Comparison of ENCODE assay signal across 28 mouse cellular contexts in genomic region chr4:140463296-140463695, GRCm38 (mm10).
A peak's percentile ranks its signal among the peaks of the same experiment; 100 is the strongest.
DNase-seq lines count a peak whose midpoint lies in the region; ATAC-seq and TF ChIP-seq lines count a peak whose summit lies in the region.
"Had no signal": no experiment of that assay in that cellular context is flagged by ENCODE, and none has a peak within 500 bp of the region (broad histone marks: within the 10 kb centered on the region; RNA-seq: fewer than 3 reads in every experiment).

No protein-coding gene starts in this region.

- no peak; the same call in 1 of the 2 replicates for ATAC-seq in hindbrain, embryonic 13.5 days (ENCODE audit: low FRiP score)
- ATAC-seq in neural tube, embryonic 13.5 days (ENCODE audit: low read depth) = no peak
- ATAC-seq in neural tube, embryonic 15.5 days (ENCODE audit: low FRiP score) = no peak
- ATAC-seq in forebrain, embryonic 14.5 days = peak; percentile 40; the same call in 1 of the 2 replicates
- peak; percentile 43; the same call in 1 of the 2 replicates for ATAC-seq in midbrain, embryonic 15.5 days (replicated peaks)
- ATAC-seq: CD4-positive, CD25-positive, alpha-beta regulatory T cell, adult 4 months; intestine, postnatal 0 days had no signal

- peaks cover 5% of the 10 kb centered on the region for H3K27me3 ChIP-seq in hindbrain, embryonic 13.5 days
- peaks cover 7% of the 10 kb centered on the region; the same call in 1 of the 2 replicates for H3K27me3 ChIP-seq in hindbrain, embryonic 10.5 days (ENCODE audit: insufficient read depth, poor library complexity, severe bottlenecking)
- H3K27me3 ChIP-seq in neural tube, embryonic 13.5 days = no peaks in the 10 kb centered on the region; the same call in 1 of the 2 replicates
- H3K27me3 ChIP-seq in neural tube, embryonic 15.5 days (replicated peaks) = no peaks in the 10 kb centered on the region
- no peaks in the 10 kb centered on the region for H3K27me3 ChIP-seq in forebrain, embryonic 14.5 days (replicated peaks; ENCODE audit: control insufficient read depth, insufficient read depth, low read length)
- H3K27me3 ChIP-seq in midbrain, embryonic 15.5 days (replicated peaks) = no peaks in the 10 kb centered on the region
- H3K27me3 ChIP-seq in kidney, adult 2 months (replicated peaks; ENCODE audit: control insufficient read depth, insufficient read depth, low read length) = no peaks in the 10 kb centered on the region

- no peak for TF ChIP-seq POLR2A in kidney, adult 2 months (IDR thresholded peaks at IDR 0.05; ENCODE audit: low read depth, low read length)

- DNase-seq in hindbrain, embryonic 10.5 days (ENCODE audit: low spot score) = no peak
- peak; percentile 52 for DNase-seq in forebrain, embryonic 14.5 days (ENCODE audit: low spot score)
- DNase-seq in kidney, adult 9 months = no peak
- DNase-seq in kidney, adult 2 months = no peak
- DNase-seq: adrenal gland, postnatal 14 days; cerebellum, adult 11-12 months; cerebellum, adult 9-11 months; embryo, embryonic 11 days; gastrocnemius, postnatal 25 days; heart, adult 11 months; heart, postnatal 36 days; kidney, postnatal 25 days; liver; lung, adult 2 months; lung, postnatal 10 days; thymus, postnatal 4 days had no signal

- WGBS in hindbrain, embryonic 13.5 days = 29% methylated on average over 7 of the region's 7 CpGs
- WGBS in hindbrain, embryonic 10.5 days = 49% methylated on average over 7 of the region's 7 CpGs
- WGBS in neural tube, embryonic 13.5 days = 21% methylated on average over 7 of the region's 7 CpGs
- WGBS in neural tube, embryonic 15.5 days = 21% methylated on average over 7 of the region's 7 CpGs
- WGBS in forebrain, embryonic 14.5 days = 14% methylated on average over 7 of the region's 7 CpGs
- WGBS in midbrain, embryonic 15.5 days = 32% methylated on average over 7 of the region's 7 CpGs
- 37% methylated on average over 7 of the region's 7 CpGs for WGBS in kidney, adult 2 months

- no peaks in the 10 kb centered on the region for H3K9me3 ChIP-seq in hindbrain, embryonic 13.5 days
- H3K9me3 ChIP-seq in hindbrain, embryonic 10.5 days = peaks cover 3% of the 10 kb centered on the region; the same call in 1 of the 2 replicates
- H3K9me3 ChIP-seq in neural tube, embryonic 13.5 days = no peaks in the 10 kb centered on the region
- no peaks in the 10 kb centered on the region for H3K9me3 ChIP-seq in neural tube, embryonic 15.5 days (replicated peaks)
- no peaks in the 10 kb centered on the region for H3K9me3 ChIP-seq in forebrain, embryonic 14.5 days (replicated peaks; ENCODE audit: control insufficient read depth, low read length)
- no peaks in the 10 kb centered on the region for H3K9me3 ChIP-seq in midbrain, embryonic 15.5 days
- H3K9me3 ChIP-seq: embryonic facial prominence, embryonic 13.5 days; heart, embryonic 10.5 days; kidney, embryonic 15.5 days had no signal

- no peaks in the 10 kb centered on the region for H3K36me3 ChIP-seq in hindbrain, embryonic 13.5 days
- H3K36me3 ChIP-seq in hindbrain, embryonic 10.5 days = no peaks in the 10 kb centered on the region
- no peaks in the 10 kb centered on the region for H3K36me3 ChIP-seq in neural tube, embryonic 13.5 days
- H3K36me3 ChIP-seq in neural tube, embryonic 15.5 days = no peaks in the 10 kb centered on the region
- H3K36me3 ChIP-seq in forebrain, embryonic 14.5 days (ENCODE audit: control insufficient read depth, insufficient read depth, low read length) = no peaks in the 10 kb centered on the region
- H3K36me3 ChIP-seq in midbrain, embryonic 15.5 days (replicated peaks) = no peaks in the 10 kb centered on the region
- no peaks in the 10 kb centered on the region for H3K36me3 ChIP-seq in kidney, adult 2 months (ENCODE audit: control insufficient read depth, insufficient read depth, low read length)
- H3K36me3 ChIP-seq: embryonic facial prominence, embryonic 13.5 days; heart, embryonic 10.5 days; kidney, embryonic 15.5 days had no signal

- no peak for TF ChIP-seq CTCF in kidney, adult 2 months (conservative IDR thresholded peaks at IDR 0.05; ENCODE audit: insufficient read depth, insufficient read length, low read depth, low read length)

- peak overlapping the region; percentile 35; the same call in 1 of the 2 replicates for H3K27ac ChIP-seq in hindbrain, embryonic 13.5 days
- no peak overlapping the region for H3K27ac ChIP-seq in hindbrain, embryonic 10.5 days
- H3K27ac ChIP-seq in neural tube, embryonic 13.5 days (replicated peaks) = peak overlapping the region; percentile 61; the same call in 1 of the 2 replicates
- H3K27ac ChIP-seq in neural tube, embryonic 15.5 days (replicated peaks) = no peak overlapping the region
- no peak overlapping the region for H3K27ac ChIP-seq in forebrain, embryonic 14.5 days (ENCODE audit: low read depth, low read length)
- H3K27ac ChIP-seq in midbrain, embryonic 15.5 days = 0 out of 2 replicates have a peak overlapping the region, but pooled peaks have one; percentile 5
- H3K27ac ChIP-seq in kidney, adult 2 months (ENCODE audit: insufficient read depth, low read depth, low read length) = no peak overlapping the region
- H3K27ac ChIP-seq: embryonic facial prominence, embryonic 13.5 days; heart, embryonic 10.5 days; kidney, embryonic 15.5 days; liver, embryonic 14.5 days; macrophage had no signal

- H3K4me2 ChIP-seq in hindbrain, embryonic 13.5 days = no peak overlapping the region
- H3K4me2 ChIP-seq in neural tube, embryonic 13.5 days = no peak overlapping the region
- H3K4me2 ChIP-seq in neural tube, embryonic 15.5 days = no peak overlapping the region
- H3K4me2 ChIP-seq in forebrain, embryonic 14.5 days (ENCODE audit: low read length) = no peak overlapping the region
- H3K4me2 ChIP-seq in midbrain, embryonic 15.5 days = no peak overlapping the region
- H3K4me2 ChIP-seq: embryonic facial prominence, embryonic 13.5 days; kidney, embryonic 15.5 days had no signal

- H3K4me1 ChIP-seq in hindbrain, embryonic 13.5 days (replicated peaks) = peaks cover 51% of the 10 kb centered on the region
- H3K4me1 ChIP-seq in hindbrain, embryonic 10.5 days (replicated peaks) = peaks cover 9% of the 10 kb centered on the region; the same call in 1 of the 2 replicates
- peaks cover 42% of the 10 kb centered on the region for H3K4me1 ChIP-seq in neural tube, embryonic 13.5 days (replicated peaks)
- H3K4me1 ChIP-seq in neural tube, embryonic 15.5 days = peaks cover 36% of the 10 kb centered on the region
- H3K4me1 ChIP-seq in forebrain, embryonic 14.5 days (ENCODE audit: control insufficient read depth, insufficient read depth, low read length) = no peaks in the 10 kb centered on the region
- H3K4me1 ChIP-seq in midbrain, embryonic 15.5 days = peaks cover 24% of the 10 kb centered on the region
- no peaks in the 10 kb centered on the region for H3K4me1 ChIP-seq in kidney, adult 2 months (ENCODE audit: control insufficient read depth, insufficient read depth, low read length)
- H3K4me1 ChIP-seq: embryonic facial prominence, embryonic 13.5 days; heart, embryonic 10.5 days; kidney, embryonic 15.5 days had no signal

- no peak overlapping the region for H3K9ac ChIP-seq in hindbrain, embryonic 13.5 days
- no peak overlapping the region for H3K9ac ChIP-seq in neural tube, embryonic 13.5 days
- H3K9ac ChIP-seq in neural tube, embryonic 15.5 days (replicated peaks) = no peak overlapping the region
- no peak overlapping the region for H3K9ac ChIP-seq in forebrain, embryonic 14.5 days (ENCODE audit: low read length)
- H3K9ac ChIP-seq in midbrain, embryonic 15.5 days = no peak overlapping the region
- H3K9ac ChIP-seq: embryonic facial prominence, embryonic 13.5 days; kidney, embryonic 15.5 days; liver, embryonic 14.5 days had no signal

- H3K4me3 ChIP-seq in hindbrain, embryonic 13.5 days = no peak overlapping the region
- H3K4me3 ChIP-seq in hindbrain, embryonic 10.5 days = no peak overlapping the region
- H3K4me3 ChIP-seq in neural tube, embryonic 13.5 days = no peak overlapping the region
- no peak overlapping the region for H3K4me3 ChIP-seq in neural tube, embryonic 15.5 days (replicated peaks)
- no peak overlapping the region for H3K4me3 ChIP-seq in forebrain, embryonic 14.5 days (ENCODE audit: low read depth, low read length)
- H3K4me3 ChIP-seq in midbrain, embryonic 15.5 days = no peak overlapping the region
- H3K4me3 ChIP-seq in kidney, adult 2 months (ENCODE audit: insufficient read depth, low read depth, low read length) = no peak overlapping the region
- H3K4me3 ChIP-seq: embryonic facial prominence, embryonic 13.5 days; erythroblast, embryonic 14.5 days; heart, embryonic 10.5 days; kidney, embryonic 15.5 days had no signal

Comparison
In these comparisons a context has a peak if more than half of its experiments do, and no peak if none do; other contexts are left out.
1. H3K27ac ChIP-seq: peak in hindbrain, embryonic 13.5 days (single experiment), neural tube, embryonic 13.5 days (single experiment) and midbrain, embryonic 15.5 days (single experiment); none in hindbrain, embryonic 10.5 days (single experiment), neural tube, embryonic 15.5 days (single experiment), forebrain, embryonic 14.5 days (single experiment) and kidney, adult 2 months (single experiment).
2. ATAC-seq: peak in forebrain, embryonic 14.5 days (single experiment) and midbrain, embryonic 15.5 days (single experiment); none in hindbrain, embryonic 13.5 days (single experiment), neural tube, embryonic 13.5 days (single experiment) and neural tube, embryonic 15.5 days (single experiment).